Mouse (Mus musculus): ENCODE results near the gene Clk3. TPM values are rescaled to one million over a fixed set of nuclear protein-coding genes. Genes with fewer than 3 reads are reported as not detected.
A peak's percentile ranks its signal among the peaks of the same experiment; 100 is the strongest.

Gene Clk3
- polyA plus RNA-seq, 1 experiment from 2014 or later: 90.7 TPM

DNA sequence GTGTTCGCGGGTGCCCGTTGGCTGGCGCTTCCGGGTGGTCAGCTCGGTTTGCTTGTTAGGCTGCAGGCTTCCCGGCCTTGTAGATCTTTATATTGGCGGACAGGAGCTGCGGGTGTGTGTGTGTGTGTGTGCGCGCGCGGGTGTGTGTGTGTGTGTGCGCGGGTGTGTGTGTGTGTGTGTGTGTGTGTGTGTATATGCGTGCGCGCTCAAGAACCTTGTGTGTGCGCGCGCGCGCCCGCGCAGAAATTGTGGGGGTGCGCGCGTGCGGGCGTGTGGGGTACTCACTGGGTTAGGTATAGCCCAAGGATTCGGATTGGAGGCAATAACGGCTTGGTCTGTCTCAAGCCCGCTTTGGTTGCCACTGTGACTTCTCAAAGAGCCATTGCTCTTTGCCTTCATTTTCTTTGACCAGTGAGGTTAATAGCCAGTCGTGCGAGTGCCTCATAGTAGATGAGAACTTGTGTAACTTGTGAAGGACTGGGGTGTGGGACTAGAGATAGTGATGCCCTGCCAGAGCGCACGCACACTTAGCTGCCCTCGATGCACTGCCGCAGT lies 56.9 kb downstream of the Clk3 start:
- H3K4me3 ChIP-seq: peak overlapping the region; percentile 88
- 5% methylated on average over 39 of the region's 39 CpGs for WGBS
- no peaks in the 10 kb centered on the region for H3K27me3 ChIP-seq (ENCODE audit: insufficient read depth, poor library complexity, severe bottlenecking)
- peaks cover 10% of the 10 kb centered on the region for H3K4me1 ChIP-seq (replicated peaks)
- peaks cover 29% of the 10 kb centered on the region for H3K36me3 ChIP-seq
- DNase-seq (ENCODE audit: low spot score): no peak
- peaks cover 5% of the 10 kb centered on the region; the same call in 1 of the 2 replicates for H3K9me3 ChIP-seq
- H3K27ac ChIP-seq: peak overlapping the region; percentile 94

DNA sequence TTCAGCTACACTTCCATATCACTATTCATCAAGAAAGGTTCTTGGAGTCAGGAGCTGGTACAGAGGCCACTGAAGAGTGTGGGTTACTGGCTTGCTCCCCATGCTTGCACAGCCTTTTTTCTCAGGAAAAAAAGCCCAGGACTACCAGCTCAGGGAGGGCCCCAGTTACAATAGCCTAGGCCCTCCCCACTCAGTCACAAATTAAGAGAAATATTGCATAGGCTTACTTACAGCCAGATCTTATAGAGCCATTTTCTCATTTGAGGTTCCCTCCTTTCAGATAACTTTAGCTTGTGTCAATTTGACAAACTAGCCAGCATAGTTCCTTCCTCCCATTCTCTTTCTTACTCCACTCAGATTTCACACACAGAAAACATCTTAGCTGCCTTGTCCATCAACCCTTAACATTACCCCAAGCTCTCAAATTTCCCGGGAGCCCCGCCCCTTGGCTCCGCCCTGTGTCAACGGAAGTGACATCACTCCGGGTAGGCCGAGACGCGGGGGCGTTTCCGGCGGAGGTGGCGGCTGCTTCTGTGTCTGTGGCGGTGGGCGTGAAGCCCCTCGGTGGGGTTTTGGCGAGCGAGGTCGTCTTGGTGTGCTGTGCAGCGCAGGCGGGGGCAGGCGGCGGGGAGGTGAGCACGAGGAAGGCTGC lies 57.5 kb downstream of the Clk3 start, which contains the start of gene Edc3:
TSS of gene Edc3 (plus strand) at position 473 of the 652 bp plus-strand sequence.
- peak within 1 kb of the TSS; percentile 94 for H3K27ac ChIP-seq
- H3K4me1 ChIP-seq (replicated peaks): peaks cover 10% of the 10 kb centered on the region
- H3K27me3 ChIP-seq (ENCODE audit: insufficient read depth, poor library complexity, severe bottlenecking): no peaks in the 10 kb centered on the region
- DNase-seq (ENCODE audit: low spot score): peak; percentile 95
- peaks cover 5% of the 10 kb centered on the region; the same call in 1 of the 2 replicates for H3K9me3 ChIP-seq
- under 1% methylated on average over 23 of the region's 23 CpGs for WGBS
- peak within 1 kb of the TSS; percentile 88 for H3K4me3 ChIP-seq
- H3K36me3 ChIP-seq: peaks cover 23% of the 10 kb centered on the region

DNA sequence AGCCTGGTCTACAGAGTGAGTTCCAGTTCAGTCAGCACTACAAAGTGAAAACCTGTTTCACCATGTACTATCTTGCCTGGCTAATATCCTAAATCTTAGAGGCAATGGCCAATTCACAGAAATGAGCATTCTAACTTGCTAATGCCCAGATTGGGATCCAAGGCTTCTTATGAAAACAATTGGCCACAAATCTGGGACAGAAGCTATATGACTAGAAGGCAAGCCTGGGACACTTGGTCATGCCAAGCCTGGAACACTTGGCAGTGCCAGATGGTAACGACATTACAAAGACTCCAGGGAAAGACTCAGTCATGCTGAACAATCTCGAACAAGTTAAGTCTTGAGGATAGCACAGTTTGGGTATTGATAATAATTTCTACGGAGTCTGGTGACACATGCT lies 59.2 kb downstream of the Clk3 start:
- Histone ChIP-seq H3K27me3 (ENCODE audit: insufficient read depth, poor library complexity, severe bottlenecking) (no peaks in the 10 kb centered on the region), H3K9me3 (peaks cover 5% of the 10 kb centered on the region; the same call in 1 of the 2 replicates), H3K4me3 (no peak overlapping the region), H3K27ac (no peak overlapping the region), H3K4me1 (replicated peaks) (peaks cover 10% of the 10 kb centered on the region), H3K36me3 (peaks cover 6% of the 10 kb centered on the region)
- no peak for DNase-seq (ENCODE audit: low spot score)
- WGBS: 87% methylated on average over 3 of the region's 3 CpGs

Other genes starting within 250 kb of the Clk3 start
- gene Cox5a, start 244.6 kb downstream of the Clk3 start, polyA plus RNA-seq (2016; fragmentation: Nextera tagmentation; extraction: Ambion mirVana): 712 and 781 TPM in 2 replicates
- gene Fam219b, start 228.3 kb downstream of the Clk3 start, polyA plus RNA-seq (2016; fragmentation: Nextera tagmentation; extraction: Ambion mirVana): 16.1 and 16.3 TPM in 2 replicates
- 61.7 and 74.1 TPM in 2 replicates for gene Mpi, start 213.1 kb downstream of the Clk3 start, polyA plus RNA-seq (2016; fragmentation: Nextera tagmentation; extraction: Ambion mirVana)
- 50.7 and 59.7 TPM in 2 replicates for gene Scamp2, start 204.9 kb downstream of the Clk3 start, polyA plus RNA-seq (2016; fragmentation: Nextera tagmentation; extraction: Ambion mirVana)
- 14.2 and 14.6 TPM in 2 replicates for gene Ulk3, start 176.4 kb downstream of the Clk3 start, polyA plus RNA-seq (2016; fragmentation: Nextera tagmentation; extraction: Ambion mirVana)
- gene Cplx3, start 159.6 kb downstream of the Clk3 start, polyA plus RNA-seq (2016; fragmentation: Nextera tagmentation; extraction: Ambion mirVana): 0.88 and 2.8 TPM in 2 replicates
- not detected in 2 replicates for gene Lman1l, start 145.1 kb downstream of the Clk3 start, polyA plus RNA-seq (2016; fragmentation: Nextera tagmentation; extraction: Ambion mirVana)
- gene Csk, start 112.2 kb downstream of the Clk3 start, polyA plus RNA-seq (2016; fragmentation: Nextera tagmentation; extraction: Ambion mirVana): 40.8 and 42.3 TPM in 2 replicates
- not detected in 2 replicates for gene Cyp1a2, start 82.2 kb downstream of the Clk3 start, polyA plus RNA-seq (2016; fragmentation: Nextera tagmentation; extraction: Ambion mirVana)
- gene Cyp1a1, start 77.9 kb downstream of the Clk3 start, polyA plus RNA-seq (2016; fragmentation: Nextera tagmentation; extraction: Ambion mirVana): not detected in 2 replicates
- 41.0 and 41.1 TPM in 2 replicates for gene Edc3, start 57.3 kb downstream of the Clk3 start, polyA plus RNA-seq (2016; fragmentation: Nextera tagmentation; extraction: Ambion mirVana)
- 42.7 and 57.7 TPM in 2 replicates for gene Arid3b, start 70.9 kb upstream of the Clk3 start, polyA plus RNA-seq (2016; fragmentation: Nextera tagmentation; extraction: Ambion mirVana)
- gene Ubl7, start 145.1 kb upstream of the Clk3 start, polyA plus RNA-seq (2016; fragmentation: Nextera tagmentation; extraction: Ambion mirVana): 118 and 143 TPM in 2 replicates
- gene Sema7a, start 174.3 kb upstream of the Clk3 start, polyA plus RNA-seq (2016; fragmentation: Nextera tagmentation; extraction: Ambion mirVana): 0.71 and 1.6 TPM in 2 replicates
- gene Cyp11a1, start 240.6 kb upstream of the Clk3 start, polyA plus RNA-seq (2016; fragmentation: Nextera tagmentation; extraction: Ambion mirVana): not detected in 2 replicates